Mouse (Mus musculus) thymus, postnatal 14 days (tissue): ENCODE measurements around the gene Ormdl3.

Experiments
- DNase-seq: peaks from one replicate; pipeline ENCODE4 v3.0.0; 2021

Gene Ormdl3

GRCm38 (mm10) chr11:98587684-98588546 lies 747 bp upstream of the Ormdl3 start:
- peak; percentile 39 for DNase-seq

- DNase-seq = no peak
Observed at GRCm38 (mm10) chr11:98586087-98586891, 879 bp downstream of the Ormdl3 start.

GRCm38 (mm10) chr11:98584629-98585177 lies 2.5 kb downstream of the Ormdl3 start:
- DNase-seq = no peak

GRCm38 (mm10) chr11:98584146-98584545 lies 3.0 kb downstream of the Ormdl3 start:
- DNase-seq = no peak

- peak; percentile 44 for DNase-seq
Observed at GRCm38 (mm10) chr11:98583571-98583970, 3.6 kb downstream of the Ormdl3 start.

GRCm38 (mm10) chr11:98583265-98583552 lies 4.0 kb downstream of the Ormdl3 start:
- no peak for DNase-seq

- no peak for DNase-seq
Observed at GRCm38 (mm10) chr11:98582551-98583264, 4.5 kb downstream of the Ormdl3 start.

- no peak for DNase-seq
Observed at GRCm38 (mm10) chr11:98582030-98582388, 5.2 kb downstream of the Ormdl3 start.

- no peak for DNase-seq
Observed at GRCm38 (mm10) chr11:98581286-98582029, 5.7 kb downstream of the Ormdl3 start.

- DNase-seq = no peak
Observed at GRCm38 (mm10) chr11:98580301-98581121, 6.7 kb downstream of the Ormdl3 start.

- DNase-seq = no peak
Observed at GRCm38 (mm10) chr11:98577776-98578175, 9.4 kb downstream of the Ormdl3 start.

GRCm38 (mm10) chr11:98569461-98569860 lies 17.7 kb downstream of the Ormdl3 start:
- no peak for DNase-seq

GRCm38 (mm10) chr11:98568326-98568725 lies 18.8 kb downstream of the Ormdl3 start:
- DNase-seq = peak; percentile 41

- DNase-seq = no peak
Observed at GRCm38 (mm10) chr11:98563921-98564414, 23.2 kb downstream of the Ormdl3 start.

GRCm38 (mm10) chr11:98563025-98563424 lies 24.1 kb downstream of the Ormdl3 start:
- DNase-seq = no peak

GRCm38 (mm10) chr11:98560942-98561341 lies 26.2 kb downstream of the Ormdl3 start:
- no peak for DNase-seq

GRCm38 (mm10) chr11:98555124-98555700 lies 32.0 kb downstream of the Ormdl3 start:
- DNase-seq = no peak

GRCm38 (mm10) chr11:98553966-98554365 lies 33.2 kb downstream of the Ormdl3 start:
- no peak for DNase-seq

GRCm38 (mm10) chr11:98550975-98551828 lies 36.0 kb downstream of the Ormdl3 start, which contains the start of gene Zpbp2:
Gene Zpbp2, plus strand, starts transcription at chr11:98551097.
- peak; percentile 97 for DNase-seq
